Mouse (Mus musculus) Muller cell, postnatal 12 days (primary cell): ENCODE measurements around the gene Tm7sf3.
"Not testable (repeated sequence)": the region's sequence is repeated elsewhere in the genome, so short reads cannot be mapped to it uniquely, and the experiment has no call there.

Experiments
- DNase-seq: peaks from one replicate; pipeline ENCODE4 v3.0.0-alpha.2; 2015; ENCODE audit errors: inconsistent ontology term

The Tm7sf3 gene

DNA sequence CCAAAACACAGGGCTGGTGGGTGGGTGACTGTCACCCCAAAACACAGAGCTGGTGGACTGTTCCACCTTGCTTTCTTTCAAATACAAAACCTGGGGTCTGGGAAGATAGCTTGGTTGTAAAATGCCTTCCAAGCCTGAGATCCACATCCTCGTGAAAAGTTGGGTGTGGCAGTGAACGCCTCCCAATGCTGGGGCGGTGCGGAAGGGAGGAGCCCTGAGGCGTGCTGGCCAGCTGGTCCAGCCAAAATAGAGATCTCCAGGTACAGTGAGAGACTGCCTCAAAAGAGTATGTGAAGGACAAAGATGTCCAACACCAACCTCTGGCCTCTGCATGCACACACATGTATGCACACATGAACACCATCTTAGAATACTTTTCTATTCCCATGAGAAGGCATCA, 28.1 kb downstream of the Tm7sf3 start:
- DNase-seq, result no peak

DNA sequence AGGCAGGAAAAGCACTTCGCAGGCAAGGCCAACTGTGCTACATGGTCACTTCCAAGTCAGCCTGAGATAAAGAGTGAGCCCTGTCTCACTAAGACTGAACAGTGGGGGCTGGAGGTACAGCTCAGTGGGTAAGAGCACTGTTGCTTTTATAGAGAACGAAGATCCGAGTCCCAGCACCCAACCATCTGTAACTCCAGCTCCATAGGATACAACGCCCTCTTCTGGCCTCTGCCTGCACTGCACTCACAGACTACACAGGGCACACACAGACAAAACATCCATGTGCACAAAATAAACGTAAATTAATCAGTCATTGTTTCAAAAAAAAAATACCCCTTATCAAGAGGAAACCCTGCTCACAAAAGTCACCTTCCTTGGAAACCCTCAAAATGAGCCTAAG, 28.7 kb downstream of the Tm7sf3 start:
- DNase-seq, result no peak

DNA sequence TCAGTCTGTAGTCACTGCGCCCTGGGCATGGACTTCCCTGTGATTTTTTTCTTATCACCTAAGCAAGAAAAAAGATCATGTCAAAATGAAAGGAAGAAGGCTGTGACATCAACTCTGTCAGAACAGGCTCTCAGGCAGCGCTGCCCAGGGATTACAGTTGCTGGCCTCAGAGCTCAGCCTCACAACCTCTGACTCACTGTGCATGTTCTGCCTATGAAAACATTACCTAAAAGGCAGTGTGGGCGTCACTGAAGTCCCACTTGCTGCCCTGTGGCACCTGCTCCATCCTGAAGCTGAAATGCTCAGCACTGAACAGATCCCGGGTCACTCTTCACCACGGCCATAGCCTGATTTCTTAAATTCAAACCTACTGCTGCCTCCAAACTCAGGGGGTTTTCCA, 29.9 kb downstream of the Tm7sf3 start:
- DNase-seq, result no peak

DNA sequence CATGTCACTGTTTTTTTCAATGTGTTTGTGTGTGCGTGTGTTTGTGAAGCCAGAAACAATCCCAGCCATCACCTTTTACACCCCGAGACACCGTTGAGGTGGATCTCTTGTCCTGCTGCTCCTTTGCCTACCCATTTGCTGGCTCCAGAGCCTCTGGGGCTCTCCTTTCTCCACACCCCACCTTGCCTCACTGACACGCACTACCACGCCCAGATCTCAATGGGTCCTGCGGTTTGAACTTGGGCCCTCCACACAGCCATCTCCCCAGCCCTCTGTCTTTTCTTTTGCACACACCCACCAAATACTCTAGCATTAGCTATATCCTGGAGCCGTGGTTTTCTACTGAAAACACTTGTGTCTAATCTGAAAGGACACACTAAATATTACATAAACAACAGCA, 30.7 kb downstream of the Tm7sf3 start:
- DNase-seq, result no peak

DNA sequence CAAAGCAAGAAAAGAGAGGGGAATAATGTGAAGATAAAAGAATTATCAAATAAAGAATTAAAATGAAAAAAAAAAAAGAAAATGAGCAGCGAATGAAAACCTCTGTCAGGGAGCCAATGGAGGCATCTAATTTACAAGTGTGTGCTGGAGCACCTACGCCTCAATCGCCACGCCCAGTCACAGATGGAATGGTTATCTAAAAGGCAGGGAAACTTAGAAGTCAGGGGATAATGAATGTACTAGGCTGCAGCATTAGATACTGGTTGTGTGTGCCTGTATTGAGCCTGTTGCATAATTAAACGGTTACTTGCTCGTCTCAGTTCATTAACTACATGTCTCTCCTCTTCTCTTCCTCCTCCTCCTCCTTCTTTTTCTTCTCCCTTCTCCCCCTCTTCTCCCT, 31.2 kb downstream of the Tm7sf3 start:
- no peak for DNase-seq

DNA sequence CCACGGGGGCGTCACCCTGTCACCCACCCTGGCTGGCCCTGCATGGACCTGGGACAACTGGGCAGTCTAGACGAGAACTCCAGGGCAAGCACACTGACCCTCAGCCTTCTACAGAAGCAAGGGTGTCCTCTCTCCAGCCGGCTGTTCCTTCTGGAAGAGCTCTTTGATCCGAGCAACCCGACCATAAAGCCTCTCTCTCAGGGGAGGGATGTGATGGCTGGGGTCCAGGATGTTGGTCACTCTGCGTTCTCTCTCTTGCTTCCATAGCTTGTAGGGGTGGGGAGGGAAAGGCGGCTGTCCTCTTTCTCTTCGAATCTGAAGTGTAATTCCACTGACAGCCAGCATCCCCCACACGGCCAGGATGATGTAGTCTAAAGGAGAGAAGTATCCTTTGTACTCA, 39.0 kb downstream of the Tm7sf3 start:
- DNase-seq, result peak; percentile 69

DNA sequence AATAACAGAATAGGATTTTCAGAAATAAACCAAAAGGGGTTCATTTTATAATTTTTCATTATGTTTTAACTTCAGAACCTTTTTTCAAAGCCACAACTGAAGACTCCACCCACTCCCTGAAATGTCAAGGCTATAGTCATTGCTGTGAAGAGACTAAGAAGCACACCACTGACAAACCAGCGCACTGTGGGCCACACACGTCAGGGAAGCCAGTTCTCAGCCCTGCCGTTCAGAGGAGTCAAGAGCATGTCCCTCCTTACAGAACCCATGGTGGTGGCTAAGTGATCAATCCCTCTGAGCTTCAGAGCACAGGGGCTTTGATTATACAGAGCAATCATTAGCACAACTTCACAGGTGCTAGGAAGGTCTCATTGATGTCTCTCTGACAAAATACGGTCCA, 40.0 kb downstream of the Tm7sf3 start:
- no peak for DNase-seq

DNA sequence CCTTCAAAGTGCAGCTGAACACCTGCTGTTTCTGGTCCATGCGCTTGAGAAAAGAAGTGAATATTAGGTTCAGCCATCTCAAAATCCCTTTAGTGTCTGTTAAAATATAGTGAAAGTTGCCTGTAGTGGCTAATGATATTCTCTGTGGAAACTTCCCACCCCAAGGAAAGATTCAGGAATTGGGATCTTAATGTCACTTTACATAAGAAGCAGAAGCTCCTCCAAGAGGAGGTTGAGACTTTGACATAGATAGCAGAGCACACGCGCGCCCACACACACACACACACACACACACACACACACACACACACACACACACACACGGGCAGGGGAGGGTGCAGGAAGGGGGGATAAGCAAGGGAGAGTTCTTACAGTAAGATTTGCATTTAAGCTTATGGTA, 57.5 kb downstream of the Tm7sf3 start:
- DNase-seq, result no peak

DNA sequence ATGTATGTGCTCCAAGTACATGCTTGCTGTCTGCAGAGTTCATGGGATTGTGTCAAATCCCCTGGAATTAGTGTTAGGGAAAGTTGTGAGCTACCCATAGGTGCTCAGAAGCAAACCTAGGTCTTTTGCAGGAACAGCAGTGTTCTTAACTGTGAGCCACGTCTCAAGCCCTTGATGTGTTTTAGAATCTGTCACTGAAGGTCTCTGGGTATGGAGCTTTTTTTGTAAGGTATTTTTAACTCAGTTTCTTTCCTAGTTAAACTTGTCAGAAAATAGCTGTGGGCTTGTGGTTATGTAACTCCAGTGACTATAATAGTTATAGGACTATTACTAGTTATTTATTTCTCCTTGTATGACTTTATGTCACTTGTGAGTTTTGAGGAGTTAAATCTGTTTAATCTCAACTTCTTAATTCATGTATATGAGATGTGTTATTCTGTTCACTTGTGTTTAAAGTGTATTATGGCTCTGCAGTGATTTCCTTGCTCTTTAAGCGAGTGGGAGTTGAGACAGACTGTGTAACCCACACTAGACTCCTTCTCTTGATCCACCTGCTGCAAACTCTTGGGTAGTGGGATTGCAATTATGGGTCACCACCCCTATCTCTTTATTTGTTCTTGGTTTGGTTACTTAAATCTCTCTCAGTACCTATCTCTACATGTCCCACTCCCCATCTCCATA, 59.1 kb downstream of the Tm7sf3 start:
- DNase-seq, result no peak

DNA sequence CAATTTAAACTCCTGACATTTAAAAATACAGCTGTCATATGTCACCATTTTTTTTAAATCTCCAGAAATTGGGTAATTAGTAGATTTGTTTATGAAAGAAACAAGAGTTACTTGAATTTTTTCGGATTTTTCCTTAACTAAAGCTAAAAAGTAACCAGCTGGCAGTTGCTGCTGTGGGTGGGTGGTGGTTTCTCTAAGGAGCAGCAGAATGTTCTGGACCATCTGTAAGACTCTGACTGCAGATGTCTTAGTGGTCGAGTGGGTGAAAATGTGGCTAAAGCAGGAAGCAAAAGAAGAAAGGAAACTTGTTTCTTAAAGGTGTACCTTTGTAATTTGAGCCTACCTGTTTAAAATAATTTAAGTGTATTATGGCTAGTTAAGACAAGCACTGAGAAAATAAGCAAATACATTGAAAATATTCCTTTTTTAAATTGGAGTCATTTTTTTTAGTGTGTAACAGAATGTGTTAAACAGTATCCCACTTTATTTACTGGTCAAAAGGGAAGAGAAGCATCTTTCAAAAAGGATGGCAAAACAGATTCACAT, 62.2 kb downstream of the Tm7sf3 start:
- no peak for DNase-seq

DNA sequence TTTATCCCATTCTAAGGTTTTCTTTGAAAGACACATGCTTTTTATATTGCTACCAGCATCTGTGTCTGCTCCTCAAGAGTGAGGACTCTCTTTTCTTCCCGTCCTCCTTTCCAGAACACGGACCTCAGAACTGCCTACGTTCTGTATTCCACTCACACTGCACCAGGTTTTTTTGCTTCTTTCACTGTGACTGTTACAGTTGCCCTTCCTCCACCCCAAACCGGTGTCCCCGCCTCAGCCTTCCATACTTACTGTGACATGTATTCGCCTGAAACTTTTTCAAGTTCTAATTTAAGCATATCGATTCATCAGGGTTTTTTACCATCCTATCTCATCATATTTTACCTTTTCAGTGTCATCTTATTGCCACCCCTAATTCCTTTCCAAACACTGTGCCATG, 64.0 kb downstream of the Tm7sf3 start:
- DNase-seq, result no peak

DNA sequence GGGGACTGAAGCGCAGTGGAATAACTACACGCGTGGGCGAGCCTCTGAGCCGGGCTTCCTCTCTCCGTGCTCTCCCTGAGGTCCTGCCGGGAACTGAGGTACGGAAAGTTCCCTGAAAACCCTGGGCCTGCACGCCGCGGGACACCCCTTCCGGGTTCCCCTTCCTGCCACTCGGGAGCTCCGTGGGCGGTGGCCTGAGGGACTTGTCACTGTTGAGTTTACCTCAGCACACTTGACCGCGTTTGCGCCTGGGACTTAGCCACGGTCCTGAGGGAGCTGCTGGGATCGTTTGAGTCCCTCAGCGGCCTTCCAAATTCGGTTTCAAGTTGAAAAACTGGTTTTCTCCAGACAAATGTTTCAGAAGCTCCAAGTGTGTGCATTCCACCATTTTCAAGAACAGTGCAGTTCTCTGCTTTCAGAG, 64.5 kb downstream of the Tm7sf3 start:
- DNase-seq, result peak; percentile 87

DNA sequence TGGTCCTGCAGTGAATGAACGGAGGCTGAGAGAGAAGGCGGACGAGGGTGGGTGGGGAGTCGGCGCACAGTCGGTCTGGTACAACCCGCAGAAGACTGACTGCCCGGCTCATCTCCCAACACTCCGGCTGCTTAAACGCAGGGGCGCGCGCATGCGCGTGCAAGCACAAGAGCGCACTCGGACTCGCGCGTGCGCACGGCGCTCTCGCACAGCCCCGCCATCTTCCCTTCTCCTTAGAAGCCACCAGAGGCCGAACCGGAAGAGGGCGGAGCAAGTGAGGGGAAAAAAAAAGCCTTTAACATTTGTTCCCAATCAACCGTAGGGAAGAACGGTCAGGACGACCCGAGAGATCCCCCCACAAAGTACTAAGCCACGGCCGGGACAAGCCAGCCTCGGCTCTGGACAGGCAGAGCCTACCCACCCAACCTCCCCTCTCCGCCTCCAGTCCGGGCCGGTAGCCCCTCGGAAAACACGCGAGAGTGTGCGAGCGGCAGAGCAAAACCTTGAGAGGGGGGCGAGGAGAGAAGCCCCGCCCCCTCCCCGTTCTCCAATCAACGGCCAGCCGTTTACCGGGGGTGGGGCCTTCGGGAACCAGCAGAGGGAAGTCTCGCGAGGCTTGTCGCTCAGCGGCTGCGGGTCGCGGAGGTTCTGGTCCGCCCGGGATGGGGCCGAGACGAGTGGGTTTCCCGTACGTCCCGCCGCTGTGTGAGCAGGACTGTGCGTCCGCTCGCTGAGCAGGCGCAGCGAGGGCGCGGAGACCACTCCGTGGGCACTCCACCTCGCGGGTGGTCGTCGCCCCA, 65.1 kb downstream of the Tm7sf3 start, which contains the start of gene Ints13:
Gene Ints13, minus strand, starts transcription at position 526 of the 800 bp plus-strand sequence.
- DNase-seq, result peak; percentile 100

DNA sequence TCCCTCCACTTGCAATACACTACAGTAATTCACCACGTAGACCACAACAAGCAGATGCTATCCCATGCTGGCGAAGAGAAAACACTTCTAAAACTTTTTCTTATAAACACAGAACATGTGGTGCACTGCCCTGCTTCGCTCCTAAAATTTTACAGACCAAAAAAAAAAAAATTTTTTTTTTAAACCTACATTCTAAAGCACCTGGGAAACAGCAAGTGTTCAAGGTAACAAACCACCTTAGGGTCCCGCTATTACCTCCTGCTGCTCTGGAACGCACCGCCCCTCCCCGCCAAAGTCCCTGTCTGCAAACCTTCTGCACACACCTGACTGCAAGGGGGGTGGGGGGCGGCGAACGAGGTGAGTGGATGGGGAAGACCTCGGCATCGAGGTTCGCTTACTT, 65.7 kb downstream of the Tm7sf3 start, which contains the start of gene Fgfr1op2:
Gene Fgfr1op2, plus strand, starts transcription at position 301 of the 400 bp plus-strand sequence.
- no peak for DNase-seq

DNA sequence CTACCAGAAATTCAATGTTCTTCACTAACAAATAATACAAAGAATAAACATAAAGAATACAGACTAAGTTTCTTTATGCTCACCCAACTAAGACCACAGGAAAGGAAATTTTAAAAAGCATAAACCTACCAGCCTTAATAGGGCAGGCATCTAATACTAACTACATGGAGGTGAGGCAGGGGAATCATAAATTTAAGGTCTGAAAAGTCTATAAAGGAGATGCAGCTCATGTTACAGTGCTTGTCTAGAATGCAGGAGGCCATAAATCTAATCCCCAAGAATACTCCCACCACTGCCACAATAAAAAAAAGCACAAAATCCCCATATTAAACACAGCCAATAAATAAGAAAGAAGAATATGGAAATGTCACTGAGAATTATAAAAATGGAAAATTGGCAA, 70.6 kb downstream of the Tm7sf3 start:
- DNase-seq, result no peak

DNA sequence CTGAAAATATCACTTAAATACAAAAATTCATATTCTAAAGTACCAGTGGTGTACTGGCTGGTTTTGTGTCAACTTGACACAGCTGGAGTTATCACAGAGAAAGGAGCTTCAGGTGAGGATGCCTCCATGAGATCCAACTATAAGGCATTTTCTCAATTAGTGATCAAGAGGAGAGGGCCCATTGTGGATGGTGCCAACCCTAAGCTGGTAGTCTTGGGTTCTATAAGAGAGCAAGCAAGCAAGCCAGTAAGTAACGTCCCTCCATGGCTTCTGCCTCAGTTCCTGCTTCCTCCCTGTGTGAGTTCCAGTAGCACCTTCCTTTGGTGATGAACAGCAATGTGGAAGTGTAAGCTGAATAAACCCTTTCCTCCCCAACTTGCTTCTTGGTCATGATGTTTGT, 80.2 kb downstream of the Tm7sf3 start:
- DNase-seq, result not testable (repeated sequence)
